Mouse (Mus musculus): Measurements from ENCODE around the gene Aktip.

Aktip gene

GRCm38 (mm10) chr8:91199876-91200275 lies at the start of gene Aktip:
Gene Aktip (minus strand): TSS chr8:91199976.
- DNase-seq (ENCODE audit: low spot score), result no peak

- DNase-seq (ENCODE audit: low spot score), result no peak
Measured at GRCm38 (mm10) chr8:91245821-91246454, 46.2 kb upstream of the Aktip start.

- DNase-seq (ENCODE audit: low spot score), result peak; percentile 29
Measured at GRCm38 (mm10) chr8:91242721-91243120, 42.9 kb upstream of the Aktip start.

GRCm38 (mm10) chr8:91241873-91242519 lies 42.2 kb upstream of the Aktip start:
- no peak for DNase-seq (ENCODE audit: low spot score)

GRCm38 (mm10) chr8:91241371-91241770 lies 41.6 kb upstream of the Aktip start:
- no peak for DNase-seq (ENCODE audit: low spot score)

GRCm38 (mm10) chr8:91237191-91237590 lies 37.4 kb upstream of the Aktip start:
- no peak for DNase-seq (ENCODE audit: low spot score)

- DNase-seq (ENCODE audit: low spot score), result no peak
Measured at GRCm38 (mm10) chr8:91234097-91234496, 34.3 kb upstream of the Aktip start.

GRCm38 (mm10) chr8:91227421-91227841 lies 27.7 kb upstream of the Aktip start:
- peak; percentile 47 for DNase-seq (ENCODE audit: low spot score)

GRCm38 (mm10) chr8:91224227-91224626 lies 24.5 kb upstream of the Aktip start:
- no peak for DNase-seq (ENCODE audit: low spot score)

- peak; percentile 8 for DNase-seq (ENCODE audit: low spot score)
Measured at GRCm38 (mm10) chr8:91221841-91222240, 22.1 kb upstream of the Aktip start.

- DNase-seq (ENCODE audit: low spot score), result peak; percentile 43
Measured at GRCm38 (mm10) chr8:91218271-91218670, 18.5 kb upstream of the Aktip start.

- DNase-seq (ENCODE audit: low spot score), result peak; percentile 21
Measured at GRCm38 (mm10) chr8:91217062-91217905, 17.5 kb upstream of the Aktip start.

GRCm38 (mm10) chr8:91214287-91214686 lies 14.5 kb upstream of the Aktip start:
- no peak for DNase-seq (ENCODE audit: low spot score)

- no peak for DNase-seq (ENCODE audit: low spot score)
Measured at GRCm38 (mm10) chr8:91212948-91213347, 13.2 kb upstream of the Aktip start.

- no peak for DNase-seq (ENCODE audit: low spot score)
Measured at GRCm38 (mm10) chr8:91209658-91210057, 9.9 kb upstream of the Aktip start.

- no peak for DNase-seq (ENCODE audit: low spot score)
Measured at GRCm38 (mm10) chr8:91207676-91208075, 7.9 kb upstream of the Aktip start.

GRCm38 (mm10) chr8:91205897-91206296 lies 6.1 kb upstream of the Aktip start:
- no peak for DNase-seq (ENCODE audit: low spot score)

GRCm38 (mm10) chr8:91201184-91201583 lies 1.4 kb upstream of the Aktip start:
- no peak for DNase-seq (ENCODE audit: low spot score)

GRCm38 (mm10) chr8:91198036-91198435 lies 1.7 kb downstream of the Aktip start:
- DNase-seq (ENCODE audit: low spot score), result no peak

- no peak for DNase-seq (ENCODE audit: low spot score)
Measured at GRCm38 (mm10) chr8:91197233-91197632, 2.5 kb downstream of the Aktip start.

- no peak for DNase-seq (ENCODE audit: low spot score)
Measured at GRCm38 (mm10) chr8:91196661-91197060, 3.1 kb downstream of the Aktip start.

- no peak for DNase-seq (ENCODE audit: low spot score)
Measured at GRCm38 (mm10) chr8:91194081-91194480, 5.7 kb downstream of the Aktip start.

- no peak for DNase-seq (ENCODE audit: low spot score)
Measured at GRCm38 (mm10) chr8:91192941-91193340, 6.8 kb downstream of the Aktip start.
